ENCODE assay signal across 19 mouse cellular contexts in genomic region chr1:21244290-21244960, GRCm38 (mm10). TPM values are rescaled to one million over a fixed set of nuclear protein-coding genes. Genes with fewer than 3 reads are reported as not detected.
"Had no signal": no experiment of that assay in that cellular context is flagged by ENCODE, and none has a peak within 500 bp of the region (broad histone marks: within the 10 kb centered on the region; RNA-seq: fewer than 3 reads in every experiment).

No protein-coding gene starts in this region.

- DNase-seq: kidney, adult 18-20 months; kidney, adult 9 months; kidney, postnatal 14 days; kidney, postnatal 4 days; liver, embryonic 13.5 days; lung, postnatal 14 days; lung, postnatal 4 days; midbrain, embryonic 14.5 days; retina, postnatal 1 day; thymus, adult 2 months; thymus, postnatal 14 days had no signal

- ATAC-seq: inflammation-experienced regulatory T-cells, adult 6 months; intestine, embryonic 16.5 days had no signal

- H3K9me3 ChIP-seq: limb, embryonic 10.5 days; limb, embryonic 13.5 days; liver, embryonic 13.5 days; neural tube, embryonic 12.5 days; neural tube, embryonic 15.5 days had no signal

- H3K9ac ChIP-seq: limb, embryonic 13.5 days; liver, embryonic 13.5 days; neural tube, embryonic 12.5 days; neural tube, embryonic 15.5 days had no signal

- H3K4me3 ChIP-seq: limb, embryonic 10.5 days; limb, embryonic 13.5 days; liver, embryonic 13.5 days; neural tube, embryonic 12.5 days; neural tube, embryonic 15.5 days had no signal

- H3K27ac ChIP-seq: limb, embryonic 10.5 days; limb, embryonic 13.5 days; liver, embryonic 13.5 days; neural tube, embryonic 12.5 days; neural tube, embryonic 15.5 days; stomach, postnatal 0 days had no signal

- H3K27me3 ChIP-seq: limb, embryonic 13.5 days; liver, embryonic 13.5 days; neural tube, embryonic 12.5 days; neural tube, embryonic 15.5 days had no signal

- H3K4me2 ChIP-seq: limb, embryonic 13.5 days; midbrain, embryonic 11.5 days; neural tube, embryonic 12.5 days; neural tube, embryonic 15.5 days had no signal

- H3K4me1 ChIP-seq: limb, embryonic 10.5 days; limb, embryonic 13.5 days; neural tube, embryonic 12.5 days; neural tube, embryonic 15.5 days had no signal

- H3K36me3 ChIP-seq: limb, embryonic 10.5 days; limb, embryonic 13.5 days; liver, embryonic 13.5 days; neural tube, embryonic 12.5 days; neural tube, embryonic 15.5 days had no signal

RNA-seq across cellular contexts. Expression of gene Gsta3, which starts 4.0 kb away (rescaled TPM):
- polyA plus RNA-seq: limb, embryonic 10.5 days had no signal
